12 mouse cellular contexts compared by ENCODE assay signal in the genomic region with DNA sequence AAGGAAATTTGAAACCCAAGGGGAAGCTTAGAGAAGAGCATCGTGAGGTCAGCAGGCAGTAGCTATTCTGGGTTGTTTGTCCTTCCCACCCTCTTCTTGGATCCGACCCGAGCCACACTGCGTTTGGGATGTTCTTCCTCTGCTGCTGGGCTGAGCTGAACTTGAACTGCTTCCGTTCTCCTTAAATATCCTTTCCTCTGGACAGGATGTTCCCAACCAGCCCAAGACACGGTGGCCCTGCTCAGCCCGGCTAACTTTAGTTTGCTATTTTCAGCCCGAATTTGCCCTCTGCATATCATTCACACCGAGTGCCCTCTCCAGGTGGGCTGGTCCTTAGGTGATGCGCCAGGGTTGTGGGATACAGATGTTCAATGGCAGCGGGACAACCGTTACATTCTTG. TPM values are rescaled to one million over a fixed set of nuclear protein-coding genes. Genes with fewer than 3 reads are reported as not detected.
DNase-seq lines count a peak whose midpoint lies in the region; TF ChIP-seq lines count a peak whose summit lies in the region.
"Had no signal": no experiment of that assay in that cellular context is flagged by ENCODE, and none has a peak within 500 bp of the region (broad histone marks: within the 10 kb centered on the region; RNA-seq: fewer than 3 reads in every experiment).

No protein-coding gene starts in this region.

- no peaks in the 10 kb centered on the region for H3K27me3 ChIP-seq in cerebellum, adult 2 months (ENCODE audit: control insufficient read depth, insufficient read depth, low read length)
- H3K27me3 ChIP-seq: heart, embryonic 13.5 days; neural tube, embryonic 12.5 days had no signal

- no peak for TF ChIP-seq POLR2A in cerebellum, adult 2 months (IDR thresholded peaks at IDR 0.05; ENCODE audit: borderline replicate concordance, insufficient read depth, low read length)

- H3K4me1 ChIP-seq in cerebellum, adult 2 months (ENCODE audit: control insufficient read depth, insufficient read depth, low read length) = no peaks in the 10 kb centered on the region
- H3K4me1 ChIP-seq: neural tube, embryonic 12.5 days had no signal

- intact Hi-C loops in heart, postnatal 10 days (cut with DNase I) = loop anchor here (5.0 kb wide), 1 partner anchor 56 kb away; the partner anchor contains the start of gene Ncoa3
- intact Hi-C loops in left cerebral cortex, postnatal 14 days (cut with DNase I) = no loop called here

- WGBS in cerebellum, adult 2 months = 71% methylated on average over 12 of the region's 12 CpGs

- no peak for TF ChIP-seq CTCF in cerebellum, adult 2 months (IDR thresholded peaks at IDR 0.05; ENCODE audit: borderline replicate concordance, insufficient read depth, low read depth, low read length)

- DNase-seq in adrenal gland, postnatal 10 days = peak; percentile 29
- DNase-seq in adrenal gland, postnatal 14 days = peak; percentile 56
- DNase-seq in heart, postnatal 10 days = peak; percentile 70 to 74
- peak; percentile 66 to 72 for DNase-seq in lung, adult 18-20 months
- no peak for DNase-seq in left cerebral cortex, postnatal 14 days (ENCODE audit: low spot score in 2 of 2)
- no peak for DNase-seq in retina, embryonic 14.5 days (ENCODE audit: low spot score)
- no peak for DNase-seq in cerebellum, adult 2 months
- DNase-seq: cerebellum, postnatal 25 days; thymus, postnatal 36 days had no signal

- H3K27ac ChIP-seq in cerebellum, adult 2 months (ENCODE audit: insufficient read depth, low read length) = no peak overlapping the region
- H3K27ac ChIP-seq: heart, embryonic 13.5 days; neural tube, embryonic 12.5 days had no signal

- no peak overlapping the region for H3K4me3 ChIP-seq in cerebellum, adult 2 months (replicated peaks; ENCODE audit: insufficient read depth, low read depth, low read length)
- H3K4me3 ChIP-seq: erythroblast, embryonic 14.5 days; heart, embryonic 13.5 days; neural tube, embryonic 12.5 days had no signal

RNA-seq across cellular contexts. Expression of gene Zmynd8, which starts 37.3 kb away (rescaled TPM):
- total RNA-seq in adrenal gland, postnatal 10 days (2021) = 10 to 100 TPM; 39.8 to 57.2 TPM
- 45.8 and 59.2 TPM in 2 replicates for total RNA-seq in adrenal gland, postnatal 14 days (2021)
- 10 to 100 TPM; 48.7 to 55.5 TPM for total RNA-seq in heart, postnatal 10 days (2021)
- total RNA-seq in left cerebral cortex, postnatal 14 days (2021) = 100 to 1,000 TPM; 130 to 171 TPM
- 85.5 and 86.6 TPM in 2 replicates for polyA plus RNA-seq in cerebellum, adult 2 months (2012; rRNA removed)

RNA-seq across cellular contexts. Expression of gene Ncoa3, which starts 56.3 kb away (rescaled TPM):
- 10 to 100 TPM; 24.1 to 31.7 TPM for total RNA-seq in adrenal gland, postnatal 10 days (2021)
- total RNA-seq in adrenal gland, postnatal 14 days (2021) = 31.3 and 42.8 TPM in 2 replicates
- total RNA-seq in heart, postnatal 10 days (2021) = 10 to 100 TPM; 27.6 to 28.4 TPM
- 10 to 100 TPM; 32.0 to 34.7 TPM for total RNA-seq in left cerebral cortex, postnatal 14 days (2021)
- 23.6 and 23.7 TPM in 2 replicates for polyA plus RNA-seq in cerebellum, adult 2 months (2012; rRNA removed)

Comparison
In these comparisons a context has a peak if more than half of its experiments do, and no peak if none do; other contexts are left out.
1. DNase-seq: peak in adrenal gland, postnatal 10 days (single experiment), adrenal gland, postnatal 14 days (single experiment), heart, postnatal 10 days (2 of 2) and lung, adult 18-20 months (2 of 2); none in left cerebral cortex, postnatal 14 days (0 of 2), retina, embryonic 14.5 days (single experiment) and cerebellum, adult 2 months (0 of 2).